Mouse (Mus musculus): Measurements from ENCODE around the gene Vps35l. TPM values are rescaled to one million over a fixed set of nuclear protein-coding genes. Genes with fewer than 3 reads are reported as not detected.

Vps35l gene
- total and polyA plus RNA-seq, 2 experiments from 2014 or later, result 41.0 to 63.8 TPM

GRCm38 (mm10) chr7:118773027-118773426 lies 33.0 kb downstream of the Vps35l start:
- TF ChIP-seq CTCF (IDR thresholded peaks at IDR 0.05; ENCODE audit: low read depth) (no peak), EP300 (IDR thresholded peaks at IDR 0.05; ENCODE audit: low read depth) (no peak)
- Histone ChIP-seq H3K4me1 (ENCODE audit: control insufficient read depth, insufficient read depth) (peaks cover 7% of the 10 kb centered on the region; the same call in 1 of the 2 replicates), H3K9ac (replicated peaks; ENCODE audit: low read depth, low read length) (no peak overlapping the region), H3K4me3 (ENCODE audit: low read depth, low read length) (no peak overlapping the region), H3K9me3 (replicated peaks; ENCODE audit: control insufficient read depth, low read length) (no peaks in the 10 kb centered on the region), H3K27me3 (ENCODE audit: control insufficient read depth, insufficient read depth, low read length) (no peaks in the 10 kb centered on the region), H3K27ac (ENCODE audit: low read depth) (no peak overlapping the region), H3K36me3 (replicated peaks; ENCODE audit: control insufficient read depth, insufficient read depth, low read length) (peaks cover 29% of the 10 kb centered on the region), H3K4me2 (ENCODE audit: low read depth, low read length) (no peak overlapping the region)
- WGBS, result 69% methylated on average over 12 of the region's 12 CpGs
- DNase-seq (ENCODE audit: low spot score) (no peak), ATAC-seq (ENCODE audit: insufficient read depth, low read depth) (no peak)

DNA sequence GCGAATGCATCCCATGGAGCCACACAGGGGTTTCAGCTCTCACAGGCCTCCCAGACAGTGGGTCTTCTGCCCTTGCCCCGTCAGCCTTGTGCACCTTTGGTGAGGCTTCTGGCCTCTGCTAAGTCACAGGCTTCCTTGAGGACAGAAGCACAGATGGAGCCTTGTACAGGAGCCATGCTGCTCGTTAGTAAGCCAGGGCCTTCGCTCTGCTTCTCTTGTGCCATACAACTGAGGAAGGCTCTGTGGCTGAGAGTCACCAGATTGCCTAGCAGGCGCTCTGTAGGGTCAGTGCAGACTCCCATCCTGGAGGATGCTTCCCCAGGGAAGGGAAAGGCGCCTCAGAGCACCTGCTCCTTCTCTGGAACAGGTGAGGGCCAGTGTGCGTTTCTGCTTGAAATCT lies 36.0 kb downstream of the Vps35l start:
- Histone ChIP-seq H3K27ac (ENCODE audit: low read depth) (peak overlapping the region; percentile 20; the same call in 1 of the 2 replicates), H3K4me2 (ENCODE audit: low read depth, low read length) (no peak overlapping the region), H3K9ac (replicated peaks; ENCODE audit: low read depth, low read length) (no peak overlapping the region), H3K36me3 (replicated peaks; ENCODE audit: control insufficient read depth, insufficient read depth, low read length) (peaks cover 42% of the 10 kb centered on the region), H3K4me1 (ENCODE audit: control insufficient read depth, insufficient read depth) (peaks cover 8% of the 10 kb centered on the region; the same call in 1 of the 2 replicates), H3K9me3 (replicated peaks; ENCODE audit: control insufficient read depth, low read length) (no peaks in the 10 kb centered on the region), H3K27me3 (ENCODE audit: control insufficient read depth, insufficient read depth, low read length) (no peaks in the 10 kb centered on the region), H3K4me3 (ENCODE audit: low read depth, low read length) (no peak overlapping the region)
- TF ChIP-seq EP300 (IDR thresholded peaks at IDR 0.05; ENCODE audit: low read depth) (no peak), CTCF (IDR thresholded peaks at IDR 0.05; ENCODE audit: low read depth) (no peak)
- DNase-seq (ENCODE audit: low spot score) (no peak), ATAC-seq (ENCODE audit: insufficient read depth, low read depth) (no peak)
- WGBS, result 86% methylated on average over 7 of the region's 7 CpGs

DNA sequence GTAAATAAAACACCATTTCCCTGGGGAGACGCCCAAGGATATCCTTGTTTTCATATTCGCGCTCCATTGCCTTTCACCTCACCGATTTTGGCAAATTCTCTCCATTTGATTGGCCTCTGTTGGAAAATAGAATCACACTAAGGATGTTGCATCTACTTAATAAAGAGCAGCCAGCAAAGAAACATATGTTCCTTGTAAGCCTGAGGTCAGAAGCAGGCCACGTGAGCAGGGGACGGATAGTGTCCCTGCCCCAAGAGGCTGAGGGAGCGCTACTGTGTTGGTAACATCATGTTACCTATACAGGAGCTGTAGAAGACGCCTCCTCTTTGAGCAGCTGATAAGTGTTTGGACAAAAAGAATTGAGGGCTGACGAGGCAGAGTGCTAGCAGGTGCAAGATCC lies 36.5 kb downstream of the Vps35l start:
- H3K4me2 ChIP-seq (ENCODE audit: low read depth, low read length), result no peak overlapping the region
- no peaks in the 10 kb centered on the region for H3K9me3 ChIP-seq (replicated peaks; ENCODE audit: control insufficient read depth, low read length)
- no peak for DNase-seq (ENCODE audit: low spot score)
- H3K4me1 ChIP-seq (ENCODE audit: control insufficient read depth, insufficient read depth), result peaks cover 8% of the 10 kb centered on the region; the same call in 1 of the 2 replicates
- H3K4me3 ChIP-seq (ENCODE audit: low read depth, low read length), result no peak overlapping the region
- H3K36me3 ChIP-seq (replicated peaks; ENCODE audit: control insufficient read depth, insufficient read depth, low read length), result peaks cover 46% of the 10 kb centered on the region
- TF ChIP-seq CTCF (IDR thresholded peaks at IDR 0.05; ENCODE audit: low read depth) (no peak), EP300 (IDR thresholded peaks at IDR 0.05; ENCODE audit: low read depth) (no peak)
- no peak for ATAC-seq (ENCODE audit: insufficient read depth, low read depth)
- H3K27me3 ChIP-seq (ENCODE audit: control insufficient read depth, insufficient read depth, low read length), result no peaks in the 10 kb centered on the region
- H3K27ac ChIP-seq (ENCODE audit: low read depth), result no peak overlapping the region
- no peak overlapping the region for H3K9ac ChIP-seq (replicated peaks; ENCODE audit: low read depth, low read length)
- WGBS, result 75% methylated on average over 9 of the region's 9 CpGs

DNA sequence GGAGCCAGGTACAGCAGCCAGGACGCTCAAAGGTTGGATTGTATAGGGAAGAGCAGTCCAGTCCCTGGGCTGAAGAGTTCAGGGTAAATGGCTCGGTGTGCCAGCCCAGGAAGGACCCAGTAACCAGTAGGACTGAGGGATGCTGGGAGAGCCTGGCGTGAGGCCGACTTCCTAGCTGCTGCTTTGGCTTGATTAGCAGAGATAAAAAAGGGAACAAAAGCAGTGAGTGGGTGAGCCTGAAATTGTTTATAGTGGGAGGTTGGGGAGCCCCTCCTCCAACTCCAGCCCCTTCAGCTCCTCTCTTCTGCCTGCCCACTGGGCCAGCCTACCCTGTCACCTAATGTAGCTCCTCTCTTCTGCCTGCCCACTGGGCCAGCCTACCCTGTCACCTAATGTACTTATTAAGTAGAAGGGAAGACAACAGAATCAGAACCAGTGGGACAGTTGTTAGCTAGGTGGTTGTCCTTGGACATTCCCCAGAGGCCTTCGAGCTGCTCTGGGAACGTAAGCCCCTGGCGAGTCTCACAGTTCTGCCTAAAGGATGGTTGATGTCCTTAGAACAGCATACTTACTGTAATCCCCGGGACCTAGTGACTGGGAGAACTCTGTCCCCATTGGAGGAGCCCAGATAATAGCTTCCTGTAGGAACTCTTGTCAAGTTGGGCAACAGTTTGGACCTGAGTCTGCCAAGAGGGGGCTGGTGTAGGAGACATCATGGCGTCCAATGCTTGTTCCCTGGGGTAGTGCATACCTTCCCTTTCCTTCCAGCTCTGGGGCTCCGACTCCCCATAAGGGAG lies 37.8 kb downstream of the Vps35l start:
- no peak overlapping the region for H3K4me2 ChIP-seq (ENCODE audit: low read depth, low read length)
- DNase-seq (ENCODE audit: low spot score), result no peak
- peak; percentile 63 for ATAC-seq (ENCODE audit: insufficient read depth, low read depth)
- no peaks in the 10 kb centered on the region for H3K27me3 ChIP-seq (ENCODE audit: control insufficient read depth, insufficient read depth, low read length)
- peak overlapping the region; percentile 69 for H3K27ac ChIP-seq (ENCODE audit: low read depth)
- H3K4me3 ChIP-seq (ENCODE audit: low read depth, low read length), result no peak overlapping the region
- peaks cover 46% of the 10 kb centered on the region for H3K36me3 ChIP-seq (replicated peaks; ENCODE audit: control insufficient read depth, insufficient read depth, low read length)
- WGBS, result 58% methylated on average over 10 of the region's 10 CpGs
- H3K9me3 ChIP-seq (replicated peaks; ENCODE audit: control insufficient read depth, low read length), result no peaks in the 10 kb centered on the region
- H3K9ac ChIP-seq (replicated peaks; ENCODE audit: low read depth, low read length), result no peak overlapping the region
- TF ChIP-seq EP300 (IDR thresholded peaks at IDR 0.05; ENCODE audit: low read depth) (no peak), CTCF (IDR thresholded peaks at IDR 0.05; ENCODE audit: low read depth) (no peak)
- peaks cover 8% of the 10 kb centered on the region; the same call in 1 of the 2 replicates for H3K4me1 ChIP-seq (ENCODE audit: control insufficient read depth, insufficient read depth)

GRCm38 (mm10) chr7:118778561-118778960 lies 38.5 kb downstream of the Vps35l start:
- H3K27me3 ChIP-seq (ENCODE audit: control insufficient read depth, insufficient read depth, low read length), result no peaks in the 10 kb centered on the region
- no peak overlapping the region for H3K4me3 ChIP-seq (ENCODE audit: low read depth, low read length)
- ATAC-seq (ENCODE audit: insufficient read depth, low read depth), result no peak
- DNase-seq (ENCODE audit: low spot score), result no peak
- H3K27ac ChIP-seq (ENCODE audit: low read depth), result peak overlapping the region; percentile 69; the same call in 1 of the 2 replicates
- peaks cover 44% of the 10 kb centered on the region for H3K36me3 ChIP-seq (replicated peaks; ENCODE audit: control insufficient read depth, insufficient read depth, low read length)
- TF ChIP-seq EP300 (IDR thresholded peaks at IDR 0.05; ENCODE audit: low read depth) (no peak), CTCF (IDR thresholded peaks at IDR 0.05; ENCODE audit: low read depth) (no peak)
- no peak overlapping the region for H3K4me2 ChIP-seq (ENCODE audit: low read depth, low read length)
- peaks cover 8% of the 10 kb centered on the region; the same call in 1 of the 2 replicates for H3K4me1 ChIP-seq (ENCODE audit: control insufficient read depth, insufficient read depth)
- H3K9me3 ChIP-seq (replicated peaks; ENCODE audit: control insufficient read depth, low read length), result no peaks in the 10 kb centered on the region
- H3K9ac ChIP-seq (replicated peaks; ENCODE audit: low read depth, low read length), result no peak overlapping the region
- WGBS, result 73% methylated on average over 6 of the region's 6 CpGs
